Mouse (Mus musculus) testis, adult 2 months (tissue): ENCODE measurements around the gene Antxr1.
A peak's percentile ranks its signal among the peaks of the same experiment; 100 is the strongest.

Source experiments
- CTCF ChIP-seq: fragments of 200-500 bp; IDR thresholded peaks from 2 replicates; pipeline ENCODE4 v1.5.1; 2012; ENCODE audit warnings: low read depth, mild to moderate bottlenecking, inconsistent platforms, low read length, moderate library complexity; ENCODE audit not compliant: control insufficient read depth, insufficient read depth, insufficient replicate concordance
- POLR2A ChIP-seq: fragments of 200-500 bp; IDR thresholded peaks from 2 replicates; pipeline ENCODE4 v1.6.1; 2012; ENCODE audit warnings: low read depth, mild to moderate bottlenecking, inconsistent platforms, low read length, moderate library complexity; ENCODE audit not compliant: control insufficient read depth

- TF ChIP-seq POLR2A (no peak), CTCF (peak; percentile 1; the same call in 1 of the 2 replicates)
Measured at GRCm38 (mm10) chr6:87274779-87275178, 60.8 kb downstream of the Antxr1 start.
